Mouse (Mus musculus) cerebellum, postnatal 4 days (tissue): ENCODE measurements around the gene Baiap2l2.
"Not testable (repeated sequence)": the region's sequence is repeated elsewhere in the genome, so short reads cannot be mapped to it uniquely, and the experiment has no call there.

Source experiments
- DNase-seq, 2 experiments: peaks; one replicate each; pipeline ENCODE4 v3.0.0; 2022; ENCODE audit warnings: low spot score in 2 of 2, mixed read lengths in 1 of 2

Baiap2l2 gene

GRCm38 (mm10) chr15:79261757-79262156 lies 23.6 kb downstream of the Baiap2l2 start:
- no peak for DNase-seq

- DNase-seq, result no peak
Measured at GRCm38 (mm10) chr15:79261095-79261725, 24.1 kb downstream of the Baiap2l2 start.

- DNase-seq, result no peak
Measured at GRCm38 (mm10) chr15:79258521-79258920, 26.8 kb downstream of the Baiap2l2 start.

- DNase-seq, result no peak
Measured at GRCm38 (mm10) chr15:79254661-79255060, 30.7 kb downstream of the Baiap2l2 start, which contains the start of gene Slc16a8. TSS of gene Slc16a8 (minus strand) at chr15:79254761.

DNA sequence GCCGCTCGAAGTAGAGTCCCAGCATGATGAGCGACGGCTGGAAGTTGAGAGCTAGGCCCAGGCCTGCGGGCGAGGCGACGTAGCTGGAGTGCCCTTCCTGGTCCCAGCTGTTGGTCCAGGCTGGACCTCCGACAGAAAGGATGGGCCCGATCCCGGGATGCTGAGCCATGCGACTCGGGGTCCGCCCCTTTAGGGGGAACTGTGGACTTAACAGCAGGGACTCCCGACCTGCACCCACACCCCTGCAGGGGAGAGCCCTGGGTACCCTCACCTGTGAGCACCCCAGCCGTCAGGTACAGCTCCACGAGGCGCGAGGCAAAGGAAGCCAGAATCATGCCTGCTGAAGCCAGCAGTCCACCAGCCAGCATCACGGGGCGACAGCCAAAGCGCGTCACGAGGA lies 32.8 kb downstream of the Baiap2l2 start:
- no peak for DNase-seq

DNA sequence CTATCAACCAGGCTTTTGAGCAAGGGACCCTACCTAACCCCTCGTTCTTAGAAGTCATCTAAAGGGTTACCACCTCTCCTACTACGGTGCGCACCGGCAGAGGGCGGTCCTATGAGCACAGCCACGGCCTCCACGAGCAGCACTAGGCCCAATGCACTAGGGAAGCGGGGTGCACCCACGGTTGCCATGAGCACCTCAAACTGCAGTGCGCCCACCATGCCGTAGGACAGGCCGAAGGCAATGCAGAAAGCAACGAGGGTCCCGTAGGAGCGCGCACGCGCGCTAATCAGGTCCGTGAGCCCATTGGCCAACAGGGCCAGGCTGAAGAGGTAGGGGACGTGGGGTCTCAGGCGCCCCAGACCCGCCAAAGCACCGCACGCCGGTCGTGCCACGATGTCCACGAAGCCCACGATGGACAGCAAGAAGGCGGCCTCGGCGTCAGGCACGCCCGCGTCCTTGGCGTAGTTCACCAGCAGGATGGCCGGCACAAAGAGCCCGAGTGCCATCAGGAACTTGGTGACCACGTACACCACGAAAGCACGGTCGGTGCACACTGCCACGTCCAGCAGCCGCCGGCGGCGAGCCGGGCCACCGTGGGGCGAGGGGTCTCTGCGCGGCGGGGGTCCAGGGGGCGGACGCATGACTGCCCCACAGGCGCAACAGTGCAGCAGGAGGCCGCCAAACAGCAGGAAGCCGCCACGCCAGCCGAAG lies 33.4 kb downstream of the Baiap2l2 start:
- peak in 1 of 2 experiments; percentile 25 for DNase-seq

DNA sequence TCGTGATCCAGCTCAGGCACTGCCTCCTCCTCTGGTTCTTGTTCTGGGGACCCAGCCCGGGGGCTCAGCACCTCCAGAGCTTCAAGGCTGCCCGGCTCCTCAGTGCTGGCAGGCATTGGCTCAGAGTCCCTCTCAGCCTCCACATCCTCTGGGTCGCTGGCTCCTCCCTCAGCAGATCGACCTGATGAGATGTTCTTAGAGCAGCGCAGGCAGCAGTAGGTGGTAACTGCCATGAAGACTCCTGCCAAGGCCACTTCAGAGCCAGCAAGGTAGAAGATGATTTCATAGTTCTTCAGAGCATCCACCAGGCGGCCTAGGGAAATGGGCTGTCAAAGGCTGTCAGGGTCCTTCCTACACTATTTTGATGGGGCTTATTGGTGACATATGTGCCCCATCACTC lies 34.2 kb downstream of the Baiap2l2 start:
- no peak for DNase-seq

GRCm38 (mm10) chr15:79250236-79250635 lies 35.1 kb downstream of the Baiap2l2 start:
- no peak for DNase-seq

- DNase-seq, result no peak
Measured at GRCm38 (mm10) chr15:79245321-79245720, 40.0 kb downstream of the Baiap2l2 start.

DNA sequence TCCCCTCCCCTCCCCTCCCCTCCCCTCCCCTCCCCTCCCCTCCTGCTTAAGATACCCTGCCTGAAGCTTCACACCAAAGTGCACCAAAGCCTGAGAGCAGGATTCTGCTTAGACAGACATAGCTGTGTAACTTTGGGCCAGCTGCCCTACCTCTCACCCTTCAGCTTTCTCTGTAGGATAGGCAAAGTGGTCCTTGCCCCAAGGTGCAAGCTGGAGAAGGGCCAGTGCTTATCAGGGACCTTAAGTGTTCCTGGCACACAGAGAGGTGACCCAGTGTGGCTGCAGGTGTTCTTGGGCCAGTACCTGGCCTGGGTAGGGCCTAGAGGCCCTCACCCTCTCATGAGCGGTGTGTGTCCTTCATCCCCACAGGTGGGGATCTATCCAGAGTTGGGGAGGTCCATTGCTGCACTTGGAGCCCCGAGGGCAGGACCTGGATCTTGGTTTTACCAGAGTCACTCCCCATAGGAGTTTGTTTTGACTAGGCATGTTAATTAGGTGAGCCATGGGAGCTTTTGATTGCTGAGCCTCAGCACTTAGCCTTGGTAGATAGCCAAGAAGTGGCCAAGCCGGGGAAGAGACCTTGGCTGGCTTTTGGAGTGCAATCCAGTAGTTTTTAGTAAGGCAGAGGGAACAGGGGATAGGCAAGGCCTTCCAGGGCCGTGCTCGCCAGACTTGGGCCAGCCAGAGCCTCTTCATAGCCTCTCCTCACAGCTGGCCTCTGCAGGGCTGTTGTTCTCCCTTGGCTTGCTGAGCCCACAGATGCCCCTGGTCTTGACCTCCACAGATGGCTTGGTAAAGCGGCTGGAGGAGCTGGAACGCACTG lies 41.1 kb downstream of the Baiap2l2 start:
- no peak for DNase-seq

DNA sequence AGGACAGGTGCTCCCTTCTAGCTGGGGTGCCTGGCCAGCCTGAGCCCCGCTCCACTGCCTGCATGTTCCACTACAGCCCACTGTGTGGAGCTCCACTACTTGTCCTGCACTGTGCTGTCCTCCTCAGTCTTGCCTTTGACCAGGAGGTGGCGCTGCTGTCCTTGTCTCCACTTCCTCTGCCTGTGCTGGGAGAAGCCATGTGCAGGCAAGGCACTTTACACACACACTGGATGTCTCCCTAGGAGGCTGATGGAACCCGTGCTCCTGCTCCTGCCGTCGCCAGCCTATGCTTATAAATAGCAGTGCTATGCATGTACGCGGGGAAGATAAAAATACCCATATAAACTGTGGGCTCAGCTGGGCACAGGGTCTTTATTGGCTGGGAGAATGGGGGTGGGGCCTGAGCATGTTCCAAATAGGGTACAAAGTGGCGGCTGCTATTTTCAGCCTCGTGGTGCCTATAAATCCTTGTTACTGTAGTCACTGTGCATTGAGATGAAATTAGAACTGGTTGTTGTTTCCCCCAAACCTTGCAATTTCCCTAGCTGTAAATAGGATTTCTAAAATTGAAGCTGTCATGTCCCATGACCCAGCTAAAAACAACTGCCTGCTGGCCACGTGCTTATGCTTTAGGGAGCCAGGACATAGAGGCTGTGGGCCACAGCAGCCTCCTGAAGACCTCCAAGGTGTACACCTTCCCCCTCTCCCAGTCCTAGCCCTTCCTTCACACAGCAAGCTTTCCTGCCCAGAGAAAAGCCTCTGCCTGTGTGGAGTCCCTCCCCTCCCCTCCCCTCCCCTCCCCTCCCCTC lies 41.9 kb downstream of the Baiap2l2 start:
- DNase-seq, result peak; percentile 97

DNA sequence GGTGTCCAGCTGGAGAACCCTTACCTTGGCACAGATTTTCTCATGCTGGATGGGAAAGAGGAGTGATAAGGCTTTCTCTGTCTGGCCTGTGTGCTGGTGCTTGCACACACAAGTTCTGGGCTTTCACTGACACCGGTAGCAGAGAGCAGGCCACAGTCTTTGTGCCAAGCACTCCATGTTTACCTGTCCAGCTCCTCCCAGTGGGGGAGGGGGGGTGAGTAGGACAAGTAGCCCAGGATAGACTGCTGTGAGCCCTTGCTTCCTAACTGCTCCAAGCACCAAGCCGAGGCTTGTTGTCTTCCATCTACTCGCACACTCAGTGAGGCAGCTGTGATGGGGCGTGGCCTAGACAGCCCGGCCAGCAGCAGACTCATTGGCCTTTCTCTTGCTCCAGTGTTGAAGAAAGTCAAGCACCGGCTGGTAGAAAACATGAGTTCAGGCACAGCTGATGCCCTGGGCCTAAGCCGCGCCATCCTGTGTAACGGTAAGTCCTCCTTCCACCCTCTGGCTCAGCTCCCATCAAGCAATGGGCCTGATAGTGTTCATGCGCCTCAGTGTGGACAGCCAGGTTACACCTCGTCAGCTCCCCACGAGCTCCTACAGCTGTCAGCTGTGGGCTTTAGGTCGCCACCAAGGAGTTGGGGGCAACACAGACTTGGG lies 42.6 kb downstream of the Baiap2l2 start:
- no peak for DNase-seq

DNA sequence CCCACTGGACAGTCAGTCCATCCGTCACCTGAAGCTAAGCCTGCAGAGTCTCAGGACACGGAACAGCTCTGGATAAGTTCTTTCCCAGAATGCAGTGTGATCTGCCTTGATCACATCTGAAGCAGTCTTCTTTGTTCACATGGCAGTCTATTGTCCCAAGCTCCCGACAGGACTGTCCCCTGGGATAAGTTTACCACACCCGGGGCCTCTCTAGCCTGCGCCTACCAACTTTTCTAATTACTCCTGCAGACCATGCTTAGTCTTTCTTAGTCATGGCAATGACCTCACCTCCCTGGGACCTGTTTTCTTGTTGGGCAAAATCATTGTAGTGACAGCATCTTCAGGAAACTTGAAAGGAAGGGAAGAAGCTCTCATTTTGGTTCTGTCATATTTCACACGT lies 47.3 kb downstream of the Baiap2l2 start:
- no peak for DNase-seq

DNA sequence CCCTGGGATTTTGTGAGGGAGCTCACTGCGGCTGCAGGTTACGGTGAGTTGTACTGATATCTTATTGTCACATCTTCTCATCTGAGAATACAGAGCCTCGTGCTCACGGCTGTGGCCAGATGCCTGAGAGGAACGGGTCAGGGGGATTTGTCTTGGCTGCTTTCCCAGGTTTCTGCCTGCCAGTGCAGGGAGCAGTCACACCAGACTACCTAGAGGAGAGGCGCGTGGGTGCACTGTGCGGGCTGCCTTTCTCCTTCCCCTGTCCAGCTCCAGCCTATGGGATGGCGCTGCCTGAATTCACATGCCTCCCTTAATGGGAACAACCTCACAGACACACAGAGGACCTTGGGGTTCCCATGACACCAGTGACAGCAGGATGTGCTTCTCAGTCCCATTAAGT lies 50.1 kb downstream of the Baiap2l2 start:
- no peak for DNase-seq

DNA sequence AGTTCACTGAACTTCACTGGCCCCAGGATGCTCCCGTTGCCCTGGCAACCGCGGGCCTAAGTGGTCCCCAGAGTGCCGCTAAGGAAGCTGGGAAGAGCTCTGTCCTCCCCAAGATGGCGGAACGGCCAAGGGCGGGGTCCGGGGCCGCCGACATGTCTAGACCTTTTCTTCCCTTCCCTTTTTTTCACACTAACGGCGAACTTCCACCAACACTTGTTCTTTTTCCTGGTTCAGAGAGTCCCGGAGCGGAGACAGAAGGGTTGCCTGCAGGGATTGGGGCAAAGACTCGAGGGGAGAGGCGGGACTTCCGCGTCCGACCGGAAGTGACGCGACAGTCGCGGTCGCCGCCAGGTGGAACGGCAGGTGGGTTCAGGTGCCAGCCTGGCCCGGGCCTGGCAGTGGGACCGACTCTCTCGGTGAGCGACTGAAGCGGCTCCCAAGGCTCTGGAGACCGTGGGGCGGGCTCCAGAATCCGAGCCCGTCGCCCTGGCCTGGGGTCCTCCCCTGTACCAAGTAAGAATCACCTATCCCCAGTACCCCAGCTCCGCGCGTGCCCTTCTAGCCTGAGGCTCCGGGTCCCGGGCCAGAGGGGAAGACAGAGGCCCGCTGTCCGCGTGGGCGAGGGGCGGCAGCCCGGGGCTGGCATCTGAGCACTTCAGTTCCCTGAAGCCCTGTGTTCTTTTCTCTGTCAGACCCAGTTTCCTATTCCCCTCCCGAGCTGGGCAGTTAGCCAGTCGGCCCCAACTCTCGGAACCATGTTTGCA lies 56.1 kb downstream of the Baiap2l2 start, which contains the start of the genes Pick1 and Gm49486:
Gene Pick1 (plus strand): TSS at position 116 of the 764 bp plus-strand sequence.
Gene Gm49486 (plus strand): TSS at position 334 of the 764 bp plus-strand sequence.
- DNase-seq, result peak; percentile 66 to 86

- DNase-seq, result not testable (repeated sequence)
Measured at GRCm38 (mm10) chr15:79225780-79226179, 59.6 kb downstream of the Baiap2l2 start.

DNA sequence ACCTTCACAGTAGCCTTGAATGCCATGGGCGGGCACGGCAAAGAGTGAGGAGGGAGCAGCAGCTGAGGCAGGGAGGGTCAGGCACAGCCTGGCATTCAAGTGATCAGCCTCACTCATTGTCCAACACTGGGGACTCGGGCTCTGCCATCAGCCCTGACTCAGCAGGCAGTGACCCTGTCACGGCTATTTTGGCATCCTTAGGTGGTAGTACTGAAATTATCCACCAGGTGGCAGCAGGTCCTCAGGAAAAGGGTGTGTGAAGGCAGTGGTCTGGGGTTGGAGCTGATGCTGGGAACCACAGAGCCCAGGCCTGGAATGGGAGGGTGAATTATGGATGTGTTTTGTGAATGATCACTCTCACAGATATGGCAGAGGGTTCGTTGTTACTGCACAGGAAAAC lies 60.7 kb downstream of the Baiap2l2 start:
- DNase-seq, result peak; percentile 71 to 94

- DNase-seq, result no peak
Measured at GRCm38 (mm10) chr15:79223641-79224040, 61.7 kb downstream of the Baiap2l2 start.

DNA sequence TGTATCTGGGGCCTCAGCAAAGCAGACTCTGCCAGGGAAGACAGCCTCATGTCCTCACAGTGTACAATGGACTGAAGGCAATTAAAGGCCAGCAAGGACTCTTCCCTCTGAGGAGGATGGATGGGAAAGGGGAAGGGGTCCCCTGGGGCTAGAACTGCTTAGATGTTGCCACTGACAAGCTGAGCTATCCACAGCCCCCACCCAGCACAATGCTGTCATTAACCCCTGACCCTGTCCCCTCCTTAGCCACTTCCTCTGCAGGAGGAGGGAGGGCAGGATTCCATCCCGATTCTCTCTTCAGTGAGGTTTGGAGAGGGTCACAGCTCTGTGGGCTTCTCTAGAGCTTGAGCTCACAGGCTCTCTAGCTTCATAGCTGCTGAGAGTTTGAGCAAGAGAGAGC lies 65.8 kb downstream of the Baiap2l2 start:
- DNase-seq, result no peak

DNA sequence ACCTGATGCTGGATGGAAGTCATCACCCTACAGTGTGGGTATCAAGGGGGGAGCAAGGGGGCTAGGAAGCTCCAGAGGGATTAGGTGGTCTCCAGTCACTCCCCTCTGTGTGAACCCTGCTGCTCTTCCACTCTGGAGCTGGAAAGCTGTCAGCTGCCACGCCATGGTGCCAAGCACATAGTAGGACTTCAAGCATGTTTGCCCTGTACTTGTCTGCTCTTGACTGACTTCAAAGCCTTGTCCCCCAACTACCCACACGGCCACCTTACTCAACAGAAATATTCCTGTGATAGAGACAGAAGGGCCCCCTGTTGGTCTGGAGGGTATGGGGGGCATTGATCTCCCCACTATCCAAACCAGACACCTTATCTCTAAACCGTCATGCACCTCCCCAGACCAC lies 69.1 kb downstream of the Baiap2l2 start:
- DNase-seq, result no peak
